Mouse (Mus musculus): ENCODE data around the gene 2310007B03Rik.

- no peak for TF ChIP-seq CTCF (IDR thresholded peaks at IDR 0.05; ENCODE audit: borderline replicate concordance, control insufficient read depth, extremely low read depth, insufficient read depth, low read length, poor library complexity)
- no peak for TF ChIP-seq POLR2A (IDR thresholded peaks at IDR 0.05; ENCODE audit: control insufficient read depth, extremely low read depth, insufficient read depth, low read length, poor library complexity)
Observed at GRCm38 (mm10) chr1:93101571-93102061, 59.1 kb downstream of the 2310007B03Rik start, which contains the start of gene Kif1a.
